In the genomic region with DNA sequence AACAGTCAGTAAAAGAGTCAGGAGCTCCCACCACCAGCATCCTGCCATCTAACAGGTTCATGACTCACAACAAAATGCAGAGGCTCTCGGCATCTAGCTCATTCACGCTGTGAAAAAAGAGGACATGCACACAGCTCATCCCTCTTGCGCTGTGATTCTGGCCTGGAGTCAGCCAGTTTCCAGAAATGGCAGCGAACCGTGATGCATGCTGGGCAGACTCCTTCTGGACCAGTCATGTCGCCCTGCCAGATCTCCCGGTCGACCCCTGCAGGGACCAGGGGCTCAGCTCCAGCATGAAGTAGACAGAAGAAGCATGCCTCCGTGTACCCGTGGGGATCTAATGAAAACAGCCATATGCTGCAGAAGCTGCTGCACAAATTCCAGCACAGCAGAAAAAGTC, we compare ENCODE assay signal across 13 mouse cellular contexts.
DNase-seq lines count a peak whose midpoint lies in the region; ATAC-seq and TF ChIP-seq lines count a peak whose summit lies in the region.
"Had no signal": no experiment of that assay in that cellular context is flagged by ENCODE, and none has a peak within 500 bp of the region (broad histone marks: within the 10 kb centered on the region; RNA-seq: fewer than 3 reads in every experiment).

No protein-coding gene starts in this region.

- H3K9ac ChIP-seq in liver, embryonic 11.5 days (ENCODE audit: low read depth, low read length): no peak overlapping the region
- H3K9ac ChIP-seq: forebrain, embryonic 13.5 days; limb, embryonic 12.5 days; midbrain, embryonic 13.5 days had no signal

- no peak for TF ChIP-seq POLR2A in cerebellum, adult 2 months (IDR thresholded peaks at IDR 0.05; ENCODE audit: borderline replicate concordance, insufficient read depth, low read length)

- H3K4me1 ChIP-seq in cerebellum, adult 2 months (ENCODE audit: control insufficient read depth, insufficient read depth, low read length): peaks cover 13% of the 10 kb centered on the region
- no peaks in the 10 kb centered on the region for H3K4me1 ChIP-seq in liver, embryonic 11.5 days (replicated peaks; ENCODE audit: control insufficient read depth, insufficient read depth, low read length)
- H3K4me1 ChIP-seq: limb, embryonic 12.5 days had no signal

- H3K9me3 ChIP-seq in liver, embryonic 11.5 days (ENCODE audit: control insufficient read depth, low read length): no peaks in the 10 kb centered on the region
- H3K9me3 ChIP-seq: embryonic facial prominence, embryonic 10.5 days; forebrain, embryonic 13.5 days; limb, embryonic 12.5 days; midbrain, embryonic 13.5 days had no signal

- H3K36me3 ChIP-seq in liver, embryonic 11.5 days (ENCODE audit: control insufficient read depth, insufficient read depth, low read length): no peaks in the 10 kb centered on the region
- H3K36me3 ChIP-seq: embryonic facial prominence, embryonic 10.5 days; limb, embryonic 12.5 days; midbrain, embryonic 13.5 days had no signal

- no peak for ATAC-seq in liver, embryonic 11.5 days (replicated peaks; ENCODE audit: low FRiP score)
- ATAC-seq in erythroblast, adult 5-6 weeks (replicated peaks; ENCODE audit: low FRiP score, poor library complexity, severe bottlenecking): no peak
- ATAC-seq: forebrain, embryonic 13.5 days; lung, postnatal 0 days; midbrain, embryonic 13.5 days had no signal

- no peak overlapping the region for H3K4me2 ChIP-seq in liver, embryonic 11.5 days
- H3K4me2 ChIP-seq: forebrain, embryonic 13.5 days; limb, embryonic 12.5 days; midbrain, embryonic 13.5 days had no signal

- no peaks in the 10 kb centered on the region for H3K27me3 ChIP-seq in cerebellum, adult 2 months (ENCODE audit: control insufficient read depth, insufficient read depth, low read length)
- H3K27me3 ChIP-seq in liver, embryonic 11.5 days (replicated peaks; ENCODE audit: control insufficient read depth, insufficient read depth, low read length): peaks cover 11% of the 10 kb centered on the region; the same call in 1 of the 2 replicates

- DNase-seq in kidney, adult 11 months: peak; percentile 11
- DNase-seq in kidney, postnatal 14 days: no peak
- peak; percentile 91 to 95 for DNase-seq in cerebellum, adult 2 months
- peak; percentile 24 for DNase-seq in layer of hippocampus, adult 9-10 months (ENCODE audit: low spot score)
- DNase-seq in right cerebral cortex, postnatal 14 days: peak; percentile 15
- DNase-seq in liver, embryonic 11.5 days (ENCODE audit: low spot score): no peak
- no peak for DNase-seq in thymus, postnatal 14 days

- WGBS in cerebellum, adult 2 months: 6% methylated on average over 10 of the region's 10 CpGs
- 81% methylated on average over 10 of the region's 10 CpGs for WGBS in liver, embryonic 11.5 days

- H3K4me3 ChIP-seq in cerebellum, adult 2 months (replicated peaks; ENCODE audit: insufficient read depth, low read depth, low read length): no peak overlapping the region
- H3K4me3 ChIP-seq in liver, embryonic 11.5 days (ENCODE audit: low read depth, low read length): no peak overlapping the region
- H3K4me3 ChIP-seq: embryonic facial prominence, embryonic 10.5 days; forebrain, embryonic 13.5 days; limb, embryonic 12.5 days; midbrain, embryonic 13.5 days had no signal

- no peak overlapping the region for H3K27ac ChIP-seq in cerebellum, adult 2 months (ENCODE audit: insufficient read depth, low read length)
- H3K27ac ChIP-seq in liver, embryonic 11.5 days (ENCODE audit: low read depth, low read length): no peak overlapping the region
- H3K27ac ChIP-seq: embryonic facial prominence, embryonic 10.5 days; forebrain, embryonic 13.5 days; limb, embryonic 12.5 days; midbrain, embryonic 13.5 days had no signal

- no peak for TF ChIP-seq CTCF in cerebellum, adult 2 months (IDR thresholded peaks at IDR 0.05; ENCODE audit: borderline replicate concordance, insufficient read depth, low read depth, low read length)

Comparison
In these comparisons a context has a peak if more than half of its experiments do, and no peak if none do; other contexts are left out.
1. DNase-seq: peak in kidney, adult 11 months (single experiment), cerebellum, adult 2 months (2 of 2), layer of hippocampus, adult 9-10 months (single experiment) and right cerebral cortex, postnatal 14 days (single experiment); none in kidney, postnatal 14 days (single experiment), liver, embryonic 11.5 days (single experiment) and thymus, postnatal 14 days (single experiment).